Mouse (Mus musculus) myocyte (in vitro differentiated cells): ENCODE results near the gene Gmcl1.

Experiments used
- CEBPB ChIP-seq: IDR thresholded peaks from 2 replicates; pipeline ENCODE4 v1.6.1; 2011; ENCODE audit warnings: mild to moderate bottlenecking, moderate library complexity; ENCODE audit not compliant: poor library complexity, insufficient read depth, severe bottlenecking
- E2F4 ChIP-seq: IDR thresholded peaks from one replicate; pipeline ENCODE4 v1.6.1; 2011; ENCODE audit warnings: mild to moderate bottlenecking, control low read depth, moderate library complexity; ENCODE audit not compliant: insufficient read depth
- MAX ChIP-seq: IDR thresholded peaks from one replicate; pipeline ENCODE4 v1.6.1; 2011; ENCODE audit warnings: low read depth, mild to moderate bottlenecking, control low read depth
- POLR2A ChIP-seq: IDR thresholded peaks from one replicate; pipeline ENCODE4 v1.6.1; 2011; ENCODE audit warnings: low read depth, mild to moderate bottlenecking, control low read depth, moderate library complexity; ENCODE audit not compliant: insufficient read length
- POLR2AphosphoS2 ChIP-seq: IDR thresholded peaks from one replicate; pipeline ENCODE4 v1.6.1; 2011; ENCODE audit warnings: low read depth, control low read depth; ENCODE audit not compliant: insufficient read length
- SRF ChIP-seq: IDR thresholded peaks from one replicate; pipeline ENCODE4 v1.6.1; 2011; ENCODE audit warnings: low read depth; ENCODE audit not compliant: control insufficient read depth, insufficient read length
- TCF12 ChIP-seq: IDR thresholded peaks from one replicate; pipeline ENCODE4 v1.6.1; 2011; ENCODE audit warnings: mild to moderate bottlenecking, control low read depth; ENCODE audit not compliant: poor library complexity, insufficient read depth, severe bottlenecking
- USF1 ChIP-seq: IDR thresholded peaks from one replicate; pipeline ENCODE4 v1.6.1; 2011; ENCODE audit warnings: low read depth, mild to moderate bottlenecking, control low read depth, moderate library complexity

DNA sequence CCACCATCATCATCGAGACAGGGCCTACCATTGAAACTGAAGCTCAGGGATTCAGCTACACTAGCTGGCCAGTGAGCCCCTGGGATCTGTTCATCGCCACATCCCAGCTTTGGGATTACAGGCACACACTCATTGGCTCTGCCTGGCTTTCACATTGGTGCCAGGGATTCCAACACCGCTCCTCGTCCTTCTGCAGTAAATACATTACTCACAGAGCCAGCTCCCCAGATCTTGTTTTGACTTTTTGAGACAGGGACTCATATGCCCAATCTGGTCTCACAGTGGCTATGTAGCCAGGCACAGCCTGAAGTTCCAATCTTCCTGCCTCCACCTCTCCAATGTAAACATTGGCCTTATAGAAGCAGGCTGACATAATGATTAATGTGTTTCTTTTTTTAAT lies 3.1 kb upstream of the Gmcl1 start:
- TF ChIP-seq CEBPB (no peak), MAX (no peak), POLR2A (no peak), SRF (no peak), E2F4 (no peak), POLR2AphosphoS2 (no peak), USF1 (no peak), TCF12 (no peak)
